Mouse (Mus musculus): ENCODE measurements around the gene Gm43552.

Gene Gm43552

DNA sequence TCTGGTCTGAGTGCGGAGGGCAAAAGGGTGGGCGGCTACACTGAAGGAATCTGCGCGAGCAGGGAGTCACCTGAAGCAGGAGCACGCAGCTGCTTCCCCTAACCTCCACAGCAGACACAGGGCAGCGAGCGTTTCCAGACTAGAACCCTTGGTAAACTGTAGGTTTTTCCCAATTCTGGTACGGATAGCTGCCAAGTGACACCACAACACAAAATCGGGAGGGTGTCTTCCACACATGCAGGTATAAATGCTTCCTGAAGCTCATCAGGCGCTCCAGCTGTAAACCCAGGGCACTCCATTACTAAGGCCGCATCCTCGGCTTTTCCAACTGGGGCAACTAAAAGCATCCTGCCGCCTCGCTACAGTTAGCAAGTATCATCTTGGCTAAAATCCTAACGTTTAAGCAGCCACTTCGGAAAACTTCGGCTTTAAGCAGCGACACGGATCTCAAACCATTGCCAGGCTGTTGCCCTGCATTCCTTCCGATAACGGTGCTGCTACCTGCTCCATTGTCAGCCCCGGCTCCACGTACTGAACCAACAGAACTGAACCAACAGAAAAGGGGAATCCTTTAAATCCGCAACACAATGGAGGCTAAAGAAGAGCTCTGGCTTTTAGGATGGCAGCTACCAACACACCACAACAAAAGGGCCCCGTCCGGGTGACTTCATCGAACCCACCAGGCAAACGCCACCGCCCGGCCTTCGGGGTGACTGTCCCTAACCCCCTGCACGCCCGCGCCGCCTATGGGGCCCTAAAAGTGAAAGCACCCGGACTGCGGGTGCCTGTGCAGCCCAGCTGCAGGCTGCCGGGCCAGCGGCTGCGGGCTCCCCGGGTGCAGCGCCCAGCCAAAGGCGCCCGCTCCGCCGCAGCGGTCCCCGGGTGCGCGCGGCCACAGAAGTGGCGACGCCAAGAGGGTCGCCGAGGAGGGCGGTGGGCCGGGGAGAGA is 592 bp downstream of the Gm43552 start:
- DNase-seq (ENCODE audit: low read depth): peak; percentile 60

- DNase-seq (ENCODE audit: low read depth): no peak
Measured at GRCm38 (mm10) chr5:65489830-65490229, 2.8 kb downstream of the Gm43552 start.

- no peak for DNase-seq (ENCODE audit: low read depth)
Measured at GRCm38 (mm10) chr5:65488725-65489124, 3.9 kb downstream of the Gm43552 start.

DNA sequence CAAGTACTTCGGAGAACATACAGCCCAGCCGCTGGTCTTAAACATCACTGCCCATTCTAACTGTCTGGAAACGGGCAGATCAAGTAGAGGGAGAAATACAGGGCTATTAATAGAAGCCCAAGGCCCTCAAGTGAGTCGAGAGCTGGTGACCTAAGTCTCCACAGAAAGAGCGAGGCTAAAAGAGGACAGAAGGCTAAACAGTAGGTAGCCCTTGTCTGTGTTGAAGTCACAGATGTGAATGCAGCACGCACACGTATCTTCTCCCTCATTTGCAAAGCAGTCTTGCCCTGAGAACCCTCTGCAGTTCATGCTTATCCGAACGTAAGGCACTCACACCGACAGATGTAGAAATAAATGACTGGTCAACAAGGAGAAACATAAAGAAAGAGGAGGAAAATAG is 5.3 kb downstream of the Gm43552 start:
- no peak for DNase-seq (ENCODE audit: low read depth)

DNA sequence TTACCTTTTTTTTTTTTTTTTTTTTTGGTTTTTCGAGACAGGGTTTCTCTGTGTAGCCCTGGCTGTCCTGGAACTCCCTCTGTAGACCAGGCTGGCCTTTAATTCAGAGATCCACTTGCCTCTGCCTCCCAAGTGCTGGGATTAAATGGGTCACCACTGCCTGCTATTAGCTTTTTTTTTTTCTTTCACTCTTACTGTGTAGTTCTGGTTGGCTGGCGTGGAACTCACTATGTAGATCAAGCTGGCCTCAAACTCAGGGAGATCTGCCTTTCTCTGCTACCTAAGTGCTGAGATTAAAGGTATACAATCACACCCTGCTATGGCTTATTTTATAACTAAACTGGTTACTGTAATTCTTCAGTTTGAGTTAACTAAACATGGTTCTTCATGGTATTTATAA is 6.1 kb downstream of the Gm43552 start:
- no peak for DNase-seq (ENCODE audit: low read depth)

- no peak for DNase-seq (ENCODE audit: low read depth)
Measured at GRCm38 (mm10) chr5:65482996-65483395, 9.6 kb downstream of the Gm43552 start.

GRCm38 (mm10) chr5:65480511-65480910 is 12.1 kb downstream of the Gm43552 start:
- peak; percentile 47 for DNase-seq (ENCODE audit: low read depth)

- no peak for DNase-seq (ENCODE audit: low read depth)
Measured at GRCm38 (mm10) chr5:65479681-65480445, 12.8 kb downstream of the Gm43552 start.

GRCm38 (mm10) chr5:65478224-65478623 is 14.4 kb downstream of the Gm43552 start:
- DNase-seq (ENCODE audit: low read depth): no peak

DNA sequence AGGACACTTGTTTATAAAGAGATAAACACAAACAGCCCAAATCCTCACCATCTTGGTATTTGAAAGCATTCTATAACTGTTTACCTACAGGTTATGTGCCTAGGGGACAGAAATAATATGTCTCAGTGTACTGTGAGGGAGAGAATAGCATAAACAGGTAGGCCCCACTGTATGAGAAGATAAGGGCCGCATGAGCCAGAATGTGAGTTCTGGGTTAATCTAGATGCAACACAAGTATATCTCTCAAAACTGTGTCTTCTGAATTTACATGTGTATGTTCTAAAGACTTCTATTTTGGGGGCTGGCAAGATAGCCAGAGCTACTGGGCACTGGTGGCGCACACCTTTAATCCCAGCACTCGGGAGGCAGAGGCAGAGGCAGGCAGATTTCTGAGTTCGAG is 15.9 kb downstream of the Gm43552 start:
- peak; percentile 55 for DNase-seq (ENCODE audit: low read depth)

- no peak for DNase-seq (ENCODE audit: low read depth)
Measured at GRCm38 (mm10) chr5:65475806-65476205, 16.8 kb downstream of the Gm43552 start.

GRCm38 (mm10) chr5:65469766-65470165 is 22.9 kb downstream of the Gm43552 start:
- no peak for DNase-seq (ENCODE audit: low read depth)

DNA sequence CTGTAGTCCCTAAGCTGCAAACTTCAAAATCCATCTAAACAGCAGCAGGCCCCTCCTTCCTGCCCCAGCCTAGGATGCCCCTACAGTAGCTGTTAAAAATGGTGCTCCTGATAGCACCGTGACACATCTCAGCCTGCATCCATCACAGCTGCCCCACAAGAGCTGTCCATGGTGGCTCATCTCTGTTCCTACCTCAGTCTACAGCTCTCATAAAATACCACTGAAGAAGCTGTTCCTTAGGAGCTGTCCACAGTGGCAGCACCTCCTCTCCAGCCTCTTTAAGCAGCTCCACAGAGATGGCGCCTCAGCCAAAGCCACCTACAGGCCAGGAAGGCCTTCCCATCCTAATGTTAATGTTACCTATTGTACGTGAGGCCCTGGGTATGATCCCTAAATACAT is 25.7 kb downstream of the Gm43552 start:
- DNase-seq (ENCODE audit: low read depth): no peak

- no peak for DNase-seq (ENCODE audit: low read depth)
Measured at GRCm38 (mm10) chr5:65460361-65460760, 32.3 kb downstream of the Gm43552 start.

GRCm38 (mm10) chr5:65459454-65459853 is 33.2 kb downstream of the Gm43552 start:
- DNase-seq (ENCODE audit: low read depth): no peak

GRCm38 (mm10) chr5:65457846-65458245 is 34.8 kb downstream of the Gm43552 start:
- DNase-seq (ENCODE audit: low read depth): no peak

DNA sequence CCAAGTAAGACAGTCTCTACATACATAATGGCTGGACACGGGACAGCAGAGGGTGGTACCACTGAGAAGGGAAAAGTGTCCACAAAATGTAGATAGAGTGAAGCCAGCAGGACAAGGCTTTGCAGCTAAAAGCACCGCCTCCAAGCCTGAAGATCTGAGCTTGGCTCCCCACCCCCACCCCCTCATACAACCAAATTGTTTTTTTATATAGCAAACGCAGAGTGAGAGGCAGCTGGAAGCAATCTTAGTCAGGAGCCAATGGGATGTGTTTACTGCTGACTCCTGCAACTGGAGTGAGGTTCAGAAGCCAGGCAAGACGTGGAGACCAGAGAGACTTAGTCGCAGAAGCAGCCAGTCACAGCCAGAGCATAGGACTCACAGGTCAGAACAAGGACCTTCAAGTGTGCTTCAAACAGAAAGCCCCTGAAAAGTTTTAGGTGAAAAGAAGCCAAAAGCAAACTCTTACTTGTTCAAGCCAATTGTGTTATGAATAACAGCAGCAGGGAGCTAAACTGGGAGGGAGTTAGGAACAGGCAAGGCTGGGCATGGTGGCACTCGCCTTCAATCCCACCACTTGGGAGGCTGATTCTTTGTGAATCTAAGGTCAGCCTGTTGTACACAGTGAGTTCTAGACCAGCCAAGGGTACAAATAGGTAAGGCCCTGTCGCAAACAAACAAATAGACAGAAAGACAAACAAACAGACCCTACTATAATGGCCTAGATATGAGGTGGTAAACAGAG is 35.4 kb downstream of the Gm43552 start:
- DNase-seq (ENCODE audit: low read depth): no peak

DNA sequence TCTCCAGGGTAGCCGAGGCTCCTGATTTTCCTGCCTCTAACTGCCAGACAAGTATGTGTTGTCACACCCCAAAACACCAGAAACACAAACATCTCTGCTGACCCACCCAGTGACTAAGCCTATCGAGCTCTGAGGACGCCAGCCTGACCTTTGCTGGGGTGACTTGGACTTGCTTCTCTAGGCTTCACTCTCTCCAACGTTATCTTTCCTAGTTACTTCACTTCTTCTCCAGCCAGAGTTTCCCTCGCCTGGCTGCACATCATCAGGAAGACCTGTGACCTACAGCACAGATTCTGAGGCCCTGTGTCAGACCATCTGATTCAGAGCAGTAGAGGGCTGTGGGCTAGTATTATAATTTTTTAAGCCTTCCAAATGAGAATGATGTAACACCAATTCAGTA is 37.9 kb downstream of the Gm43552 start:
- no peak for DNase-seq (ENCODE audit: low read depth)

DNA sequence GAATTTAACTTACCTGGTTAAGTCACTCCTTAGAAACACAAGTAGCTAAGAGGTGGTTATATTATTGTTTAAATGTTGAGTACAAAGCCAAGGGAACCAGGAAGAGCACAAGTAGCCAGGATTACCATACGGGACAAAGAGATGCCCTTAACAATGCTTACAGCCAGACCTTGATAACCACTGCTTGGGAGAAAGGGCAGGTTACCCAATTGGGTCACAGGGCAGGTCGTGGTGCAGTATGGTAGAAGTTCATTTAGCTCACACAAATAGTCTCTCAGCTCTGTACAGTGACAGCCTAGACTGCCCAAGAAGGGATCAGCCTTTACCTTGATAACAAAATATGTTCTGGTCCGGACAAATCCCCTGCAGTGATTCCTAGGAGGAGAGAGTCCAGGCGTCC is 43.7 kb downstream of the Gm43552 start:
- DNase-seq (ENCODE audit: low read depth): no peak

GRCm38 (mm10) chr5:65447826-65448225 is 44.8 kb downstream of the Gm43552 start:
- DNase-seq (ENCODE audit: low read depth): no peak

GRCm38 (mm10) chr5:65446756-65447155 is 45.9 kb downstream of the Gm43552 start:
- DNase-seq (ENCODE audit: low read depth): no peak

- DNase-seq (ENCODE audit: low read depth): no peak
Measured at GRCm38 (mm10) chr5:65444981-65445380, 47.7 kb downstream of the Gm43552 start.

All from c-Kit-positive CD71-positive TER-119-negative erythroid progenitor cells, embryonic 14.5 days (primary cell).